Mouse (Mus musculus): ENCODE measurements at regions not wholly inside any gene's neighbourhood (a gene's known extent, or its start where the extent isn't known, plus 50 kb on each side); places are given as distances from the start of the nearest gene placed in this dataset.

DNA sequence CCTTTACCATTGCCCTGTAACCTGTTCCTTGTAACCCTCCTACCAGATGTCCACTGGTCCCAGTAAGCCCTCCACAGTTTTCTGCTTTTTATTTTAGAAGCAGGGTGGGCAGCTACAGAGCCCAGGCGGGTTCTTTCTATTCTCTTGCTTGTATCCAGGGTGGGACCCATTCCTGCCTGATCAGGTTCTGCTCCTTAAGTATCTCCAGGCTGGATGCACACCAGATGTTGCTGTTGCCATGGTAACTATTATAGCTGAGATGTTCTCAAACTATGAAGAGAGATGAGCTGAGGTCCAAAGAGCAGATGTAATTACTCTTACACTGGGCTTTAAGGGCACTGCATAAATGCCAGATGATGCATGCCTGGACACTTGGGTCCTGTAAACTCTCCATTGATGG lies 335.3 kb upstream of the Kazn start:
- DNase-seq (ENCODE audit: low read depth, low spot score): peak; percentile 10

DNA sequence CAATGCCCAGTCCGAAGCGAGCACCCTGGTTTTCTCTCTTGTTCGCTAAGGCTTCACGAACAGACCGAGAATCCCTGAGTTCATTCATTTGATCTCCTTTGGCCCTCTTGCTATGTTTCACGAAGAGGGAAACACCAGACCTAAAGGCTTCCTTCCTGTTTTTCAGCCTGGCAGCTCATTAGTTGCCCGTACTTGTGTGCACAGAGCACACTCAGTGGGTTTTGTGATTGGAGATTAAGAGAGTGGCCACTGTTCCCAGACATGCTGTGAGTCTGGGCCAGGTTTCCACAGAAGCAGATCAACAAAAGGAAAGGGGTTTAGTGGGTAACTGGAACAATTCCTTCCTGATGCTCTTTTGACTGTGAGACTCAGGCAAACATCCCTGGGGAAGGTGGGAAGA lies 331.5 kb upstream of the Kazn start:
- no peak for DNase-seq (ENCODE audit: low read depth, low spot score)

DNA sequence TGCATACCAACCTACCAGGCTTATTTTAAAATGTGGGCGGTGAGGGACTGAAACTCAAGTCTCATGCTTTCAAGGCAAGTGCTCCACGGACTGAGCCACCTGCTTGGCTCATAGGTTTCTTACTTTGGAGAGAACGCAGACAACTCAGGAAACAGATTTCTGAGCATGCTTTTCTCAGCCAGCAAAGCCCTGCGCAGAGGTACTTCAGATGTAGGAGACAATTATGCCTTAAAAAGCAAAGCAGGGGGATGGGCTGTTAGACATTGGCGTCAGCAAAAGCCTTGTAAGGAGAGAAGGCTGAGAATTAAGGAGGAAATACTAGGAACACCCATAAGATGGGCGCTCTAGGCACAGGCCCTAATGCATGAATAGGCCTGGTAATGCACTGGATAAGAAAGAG lies 329.4 kb upstream of the Kazn start:
- no peak for DNase-seq (ENCODE audit: low read depth, low spot score)

DNA sequence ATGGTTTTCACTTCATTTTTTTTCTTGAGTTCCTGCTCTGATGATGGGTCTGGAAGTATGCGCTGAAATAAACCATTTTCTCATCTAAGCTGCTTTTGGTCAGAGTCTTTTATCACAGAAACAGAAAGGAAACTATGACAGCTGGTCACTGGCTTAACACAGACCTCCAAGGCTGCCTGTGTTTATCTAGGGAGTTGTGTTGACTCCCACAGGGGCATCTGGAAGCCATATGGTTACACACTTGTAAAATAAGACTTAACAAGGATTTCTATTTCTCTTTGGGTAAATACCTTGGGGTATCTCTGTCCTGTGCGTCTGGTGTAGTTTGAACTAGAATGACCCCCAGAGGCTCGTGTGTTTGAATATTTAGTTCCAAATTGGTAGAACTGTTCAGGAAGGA lies 315.5 kb upstream of the Kazn start:
- no peak for DNase-seq (ENCODE audit: low read depth, low spot score)

DNA sequence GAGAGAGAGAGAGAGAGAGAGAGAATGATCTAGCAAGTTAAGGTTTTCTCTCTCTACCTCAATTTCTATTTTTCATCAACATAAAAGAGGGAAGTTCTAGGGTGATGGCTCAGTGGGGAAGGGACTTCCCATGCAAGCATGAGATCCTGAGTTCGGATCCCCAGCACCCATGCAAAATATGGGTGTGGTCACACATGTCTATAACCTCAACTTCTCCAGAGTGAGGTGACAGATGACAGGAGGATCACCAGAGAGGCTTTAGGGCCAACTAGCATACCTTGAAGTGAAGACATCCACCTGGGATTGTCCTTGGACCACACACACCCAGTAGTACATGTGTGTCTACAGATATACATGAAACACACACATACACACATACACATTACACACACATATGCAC lies 306.7 kb upstream of the Kazn start:
- no peak for DNase-seq (ENCODE audit: low read depth, low spot score)

DNA sequence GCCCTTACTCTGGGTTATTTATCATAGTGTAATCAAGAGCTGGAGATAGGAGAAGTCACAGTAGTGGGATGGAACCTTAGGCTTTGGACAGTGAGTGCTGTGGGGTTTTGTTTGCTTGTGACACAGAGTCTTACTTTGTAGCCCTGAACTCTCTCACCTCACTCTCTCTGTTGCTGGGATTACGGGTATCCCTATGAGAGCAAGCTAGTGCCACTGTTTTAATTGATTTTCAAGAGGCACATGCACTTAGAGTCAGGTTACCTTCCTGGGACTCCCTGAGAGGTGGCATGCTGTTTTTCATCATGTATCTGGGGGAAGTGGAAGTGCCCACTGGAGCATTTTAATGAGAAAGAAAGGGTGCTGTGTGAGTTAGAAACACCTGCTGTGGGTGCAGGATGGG lies 306.0 kb upstream of the Kazn start:
- no peak for DNase-seq (ENCODE audit: low read depth, low spot score)

DNA sequence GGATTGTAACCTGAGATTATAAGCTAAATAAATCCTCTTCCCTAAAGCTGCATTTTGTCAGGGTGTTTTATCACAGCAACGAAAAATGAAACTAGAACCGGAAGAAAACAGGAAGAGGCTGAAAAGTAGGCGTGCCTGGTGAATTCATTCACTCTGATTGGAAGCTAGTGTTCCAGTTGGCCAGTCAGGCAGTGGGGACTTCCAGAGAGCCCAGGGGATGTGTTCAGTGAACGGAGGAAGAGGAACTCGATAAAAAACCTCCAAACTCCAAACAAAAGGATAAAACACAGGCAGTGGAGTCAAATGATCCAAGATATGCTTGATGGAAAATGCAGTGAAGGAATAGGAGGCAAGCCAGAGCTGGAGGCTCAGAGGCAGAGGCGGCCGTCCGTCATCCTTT lies 305.5 kb upstream of the Kazn start:
- no peak for DNase-seq (ENCODE audit: low read depth, low spot score)

DNA sequence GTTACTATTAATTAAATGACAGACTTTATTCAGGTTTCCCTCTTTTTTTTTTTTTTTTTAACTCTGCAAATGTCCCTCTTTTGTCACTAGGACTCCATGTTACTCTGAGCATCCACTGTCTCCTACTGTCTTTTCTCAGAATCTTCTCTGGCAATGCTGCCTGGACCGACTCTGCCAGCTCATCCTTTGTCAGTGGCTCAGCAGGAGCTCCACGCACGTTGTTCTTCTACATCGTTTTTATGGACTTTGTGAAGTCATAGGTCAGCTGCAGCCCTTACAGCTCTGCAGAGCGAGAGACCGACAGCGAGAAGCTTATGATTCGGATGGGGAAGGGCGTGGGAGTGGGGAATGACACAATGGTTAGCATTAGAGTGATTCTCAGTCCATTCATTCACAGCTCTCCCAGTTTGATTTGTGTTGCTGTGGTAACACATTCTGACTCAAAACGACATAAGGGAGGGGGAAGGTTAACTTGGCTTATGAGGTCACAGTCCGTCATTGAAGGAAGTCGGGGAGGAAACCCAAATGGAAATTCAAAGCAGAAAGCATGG lies 300.1 kb upstream of the Kazn start:
- DNase-seq (ENCODE audit: low read depth, low spot score): no peak

DNA sequence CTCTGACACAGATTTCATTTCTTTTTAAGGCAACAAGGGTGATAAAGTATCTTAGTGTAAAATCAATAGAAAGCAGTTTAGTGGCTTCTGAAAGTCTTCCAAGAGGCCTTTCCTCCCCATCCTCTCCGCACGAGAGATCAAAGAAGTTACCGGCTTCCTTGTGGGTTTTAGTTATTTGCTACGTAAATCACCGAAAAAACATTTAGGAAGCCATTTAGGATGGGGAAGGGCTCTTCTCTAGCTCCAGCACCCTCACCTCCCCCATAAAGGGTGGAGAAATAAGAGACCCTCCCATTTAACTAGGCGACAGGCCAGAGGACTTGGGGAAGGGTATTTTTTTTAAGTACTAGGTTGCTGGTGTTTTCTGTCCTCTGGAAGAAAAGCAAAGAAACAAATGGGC lies 287.9 kb upstream of the Kazn start:
- no peak for DNase-seq (ENCODE audit: low read depth, low spot score)

DNA sequence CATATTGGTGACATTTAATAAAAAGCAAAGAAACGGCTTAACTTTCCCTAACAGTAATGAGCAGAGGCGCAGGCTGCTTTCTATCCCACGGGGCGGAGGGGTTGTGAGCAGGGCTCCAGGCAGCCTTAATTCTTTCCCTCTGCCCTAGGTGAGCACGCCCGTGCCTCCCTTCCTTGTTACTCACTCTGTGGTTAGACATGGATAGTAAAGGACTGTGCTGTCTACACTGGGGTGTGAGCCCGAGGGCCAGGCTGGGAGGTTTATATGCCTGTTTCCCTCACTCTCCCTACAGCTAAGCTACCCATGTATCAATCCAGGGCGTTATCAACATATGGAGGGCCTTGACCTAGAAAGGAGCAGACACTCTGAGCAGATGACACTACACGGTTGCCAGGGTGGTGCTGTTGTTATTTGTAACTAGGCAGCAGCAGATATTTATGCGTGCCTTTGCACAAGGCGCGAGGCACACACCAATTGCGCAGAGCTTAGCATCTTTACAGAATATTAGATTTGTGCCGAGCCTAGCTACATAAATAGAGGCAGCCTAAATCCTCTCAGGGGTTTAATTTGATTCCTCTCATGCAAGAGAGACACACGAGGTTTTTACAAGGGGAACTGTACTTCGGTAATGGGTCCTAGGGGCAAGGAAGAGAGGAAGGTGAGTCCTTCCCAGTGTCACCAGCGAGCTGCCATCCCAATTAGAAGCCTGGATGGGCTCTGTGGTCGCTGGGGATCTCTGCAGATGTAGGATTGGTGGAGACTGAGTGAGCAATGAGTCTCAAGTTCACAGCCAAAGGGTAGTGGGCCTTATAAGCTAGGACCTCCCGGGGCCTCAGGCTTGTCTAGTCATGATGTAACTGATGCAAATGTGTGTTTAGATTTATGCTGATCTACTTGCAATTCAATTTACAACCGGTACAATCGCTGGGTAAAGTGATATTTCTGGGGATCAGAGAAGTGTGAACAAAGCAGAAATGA lies 278.6 kb upstream of the Kazn start:
- DNase-seq (ENCODE audit: low read depth, low spot score): no peak

DNA sequence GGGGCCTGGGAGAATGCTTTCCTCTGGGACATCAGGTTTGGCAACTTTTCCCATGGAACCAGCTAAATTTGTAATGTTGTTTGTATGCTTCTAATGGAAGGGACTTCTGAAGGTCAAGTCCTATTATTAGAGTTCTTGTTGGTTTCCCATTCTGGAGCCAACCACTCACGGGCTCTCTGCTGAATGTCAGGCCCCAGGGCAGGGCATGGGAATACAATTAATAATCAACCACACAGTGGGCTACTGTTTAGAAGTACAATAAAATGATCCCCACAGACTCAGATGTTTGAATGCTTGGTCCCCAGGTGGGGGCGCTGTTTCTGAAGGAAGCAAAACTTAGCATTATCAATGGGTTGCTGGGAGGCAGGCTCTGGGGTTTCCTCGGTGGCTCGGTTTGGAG lies 275.6 kb upstream of the Kazn start:
- DNase-seq (ENCODE audit: low read depth, low spot score): peak; percentile 6

DNA sequence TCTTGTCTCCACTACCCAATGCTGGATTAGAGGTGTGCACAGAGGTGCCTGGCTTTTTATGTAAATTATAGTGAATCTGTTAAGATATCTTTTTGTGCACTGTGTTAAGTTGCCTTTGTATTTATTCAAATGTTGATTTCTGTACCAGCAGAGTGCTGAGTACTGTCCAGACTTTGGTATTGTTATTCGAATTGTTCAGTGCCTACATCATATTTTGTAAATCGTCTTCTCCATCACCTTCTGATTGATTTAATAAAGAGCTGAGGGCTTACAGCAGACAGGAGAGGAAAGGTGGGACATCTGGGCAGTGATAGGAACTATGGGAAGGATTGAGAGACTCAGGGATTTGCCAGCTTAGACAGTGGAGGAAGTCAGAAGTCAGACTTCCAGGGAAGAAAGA lies 270.2 kb upstream of the Kazn start:
- peak; percentile 12 for DNase-seq (ENCODE audit: low read depth, low spot score)

DNA sequence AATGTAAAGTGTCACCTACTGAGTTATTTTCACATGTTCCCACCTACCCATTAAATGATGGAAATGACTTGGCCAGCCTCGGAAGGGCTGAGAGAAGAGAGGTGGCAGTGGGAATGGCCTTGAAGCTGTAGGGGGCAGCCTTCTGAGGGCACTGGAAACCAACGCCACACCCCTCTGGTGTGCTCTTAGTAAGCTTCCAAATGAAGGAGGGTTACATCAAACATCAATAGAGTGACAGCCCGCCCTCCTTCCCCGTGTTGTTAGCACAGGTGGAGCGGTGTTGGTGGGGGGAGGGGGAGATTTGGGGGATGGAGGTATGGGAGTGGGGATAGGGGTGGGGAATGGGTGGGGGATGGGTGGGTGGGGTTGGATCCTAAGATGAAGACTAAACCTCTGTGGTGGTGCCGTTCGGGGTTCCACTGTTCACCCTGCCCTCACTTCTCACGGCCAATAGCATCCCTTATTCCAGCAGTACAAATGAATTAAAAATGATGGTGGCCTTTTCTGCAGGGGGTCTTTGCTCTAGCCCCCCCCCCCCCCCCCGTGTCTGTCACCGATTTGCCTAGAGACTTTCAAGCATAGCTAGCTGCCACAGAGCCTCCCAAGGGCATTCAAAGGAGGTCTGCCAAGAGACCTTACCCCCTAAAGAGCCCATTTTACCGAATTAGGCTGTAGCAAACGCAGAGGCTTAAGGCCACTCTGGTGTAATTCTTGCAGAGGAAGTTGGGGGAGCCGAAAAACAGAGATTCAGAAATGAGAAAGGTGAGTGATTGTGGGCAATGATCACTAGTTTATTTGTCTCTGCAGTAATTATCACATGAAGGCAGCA lies 267.4 kb upstream of the Kazn start:
- peak; percentile 28 for DNase-seq (ENCODE audit: low read depth, low spot score)

DNA sequence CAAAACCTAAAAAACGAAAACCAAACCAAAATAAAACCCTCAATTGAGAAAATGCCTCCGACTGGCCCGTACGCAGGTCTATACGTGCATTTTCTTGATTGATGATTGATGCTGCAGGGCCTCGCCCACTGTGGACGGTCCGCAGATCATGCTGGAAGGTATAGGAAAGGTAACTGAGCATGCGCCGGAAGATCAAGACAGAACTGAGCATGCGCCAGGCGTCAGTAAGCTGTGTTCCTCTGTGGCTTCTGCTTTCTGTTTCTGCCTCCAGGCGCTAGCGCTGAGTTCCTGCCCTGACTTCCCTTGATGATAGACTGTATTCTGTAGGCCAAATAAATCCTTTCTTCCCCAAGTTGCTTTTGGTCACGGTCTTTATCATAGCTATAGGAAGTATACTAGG lies 264.6 kb upstream of the Kazn start:
- DNase-seq (ENCODE audit: low read depth, low spot score): peak; percentile 12

DNA sequence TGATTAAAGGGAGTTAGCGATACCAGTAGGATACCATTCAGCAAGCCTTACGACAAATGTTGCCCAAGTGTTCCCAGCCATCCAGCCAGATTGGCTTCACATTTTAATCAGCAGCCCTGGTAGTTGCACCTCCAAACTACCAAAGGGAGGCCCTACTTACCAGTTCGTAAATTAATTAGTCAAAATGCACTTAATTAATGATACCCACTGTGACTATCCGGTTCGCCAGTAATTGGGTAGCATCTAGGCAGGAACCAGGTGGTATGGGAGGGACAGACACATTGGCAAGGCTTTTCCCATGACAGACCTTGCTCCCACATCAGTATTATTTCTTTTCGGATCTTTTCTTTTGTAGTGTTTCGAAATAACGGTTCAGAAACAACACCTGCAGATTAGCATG lies 262.0 kb upstream of the Kazn start:
- DNase-seq (ENCODE audit: low read depth, low spot score): no peak

DNA sequence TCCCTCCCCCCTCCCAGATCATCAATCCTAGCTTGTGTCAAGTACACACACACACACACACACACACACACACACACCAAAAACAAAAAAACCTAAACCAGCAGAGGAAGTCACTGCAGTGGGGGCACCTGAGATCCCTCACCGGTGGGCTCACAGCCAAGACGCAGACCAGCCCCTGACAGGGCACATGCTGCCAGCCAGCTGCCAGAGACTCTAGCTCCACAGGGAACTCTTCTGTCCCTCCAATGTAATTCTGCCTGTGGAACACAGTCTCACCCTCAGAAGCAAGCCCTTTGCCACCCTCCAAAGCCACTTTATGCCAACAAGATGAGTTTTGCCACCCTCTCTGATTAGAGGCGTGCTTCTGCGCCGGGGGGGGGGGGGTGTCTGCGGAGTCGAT lies 261.3 kb upstream of the Kazn start:
- no peak for DNase-seq (ENCODE audit: low read depth, low spot score)

DNA sequence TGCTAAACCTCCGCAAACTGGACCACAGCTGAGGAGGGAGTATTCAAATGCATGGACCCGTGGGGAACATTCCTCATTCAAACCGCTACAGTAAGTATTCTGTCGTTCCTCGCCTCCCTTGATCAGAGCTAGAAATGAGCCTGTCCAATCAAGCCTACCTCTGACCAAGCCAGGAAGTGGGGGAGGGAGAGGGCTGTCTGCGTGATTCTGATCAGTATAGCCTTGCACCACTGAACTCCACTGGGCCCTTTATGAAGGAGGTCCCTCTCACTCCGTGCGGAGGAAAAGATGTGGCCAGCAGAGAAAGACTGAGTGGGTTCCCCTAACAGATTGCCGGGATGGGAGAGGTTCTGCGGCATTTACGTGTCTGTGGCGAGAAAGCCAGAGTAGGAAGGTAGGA lies 257.4 kb upstream of the Kazn start:
- DNase-seq (ENCODE audit: low read depth, low spot score): peak; percentile 25

DNA sequence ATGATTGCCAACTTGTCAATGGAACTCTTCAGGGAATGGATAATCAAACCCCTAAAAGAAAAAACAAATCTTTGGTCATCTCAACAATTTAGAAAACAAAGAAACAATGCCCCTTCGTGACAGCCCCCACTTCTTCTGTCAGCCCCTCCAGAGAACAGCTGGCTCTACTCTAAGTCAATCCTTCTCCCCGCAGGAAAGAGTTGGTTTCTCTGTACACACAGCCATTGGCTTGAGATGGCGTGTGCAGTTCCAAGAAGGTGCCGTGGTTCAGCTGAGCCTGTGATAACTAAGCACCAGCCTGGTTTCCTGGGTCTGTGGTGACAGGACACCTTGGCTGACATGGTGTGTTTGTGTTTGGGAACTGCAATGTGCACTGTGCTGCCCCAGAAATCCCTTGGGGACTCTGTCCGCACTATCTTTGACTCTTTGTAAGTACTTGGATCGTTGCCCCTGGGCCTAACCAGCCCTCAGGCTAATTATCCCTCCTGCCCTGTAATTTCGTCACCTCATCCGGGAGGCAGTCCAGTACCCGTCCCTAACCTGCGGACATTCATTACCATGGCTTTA lies 253.8 kb upstream of the Kazn start:
- DNase-seq (ENCODE audit: low read depth, low spot score): no peak

DNA sequence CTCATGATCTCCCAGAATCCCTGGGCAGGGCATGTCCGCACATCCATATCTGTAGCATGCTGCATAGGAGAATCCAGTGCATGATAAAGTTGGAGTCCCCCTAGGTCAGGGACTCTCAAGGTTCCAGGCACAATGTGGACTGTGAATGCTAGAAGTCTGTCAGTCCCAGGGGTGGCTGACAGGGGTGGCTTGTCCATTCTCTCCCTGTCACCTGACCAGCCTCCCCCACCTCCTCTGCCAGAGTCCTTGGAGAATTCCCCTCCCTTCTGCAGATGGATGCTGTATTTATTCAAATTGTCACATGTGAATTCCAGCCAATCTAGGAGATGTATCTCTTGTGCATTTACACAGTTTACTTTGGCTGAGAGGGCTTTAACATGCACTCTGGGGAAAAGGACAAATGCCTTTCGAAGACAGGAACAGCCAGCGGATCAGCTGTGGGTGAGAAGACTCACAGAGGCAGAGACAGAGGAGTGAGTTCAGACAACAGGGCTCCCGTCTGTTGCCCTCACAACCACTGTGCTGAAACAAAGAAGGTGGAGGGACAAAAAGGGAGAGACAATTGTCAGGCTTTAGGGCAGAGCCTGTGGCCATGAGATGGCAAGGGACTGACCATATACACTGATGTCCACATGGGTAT lies 246.7 kb upstream of the Kazn start:
- no peak for DNase-seq (ENCODE audit: low read depth, low spot score)

DNA sequence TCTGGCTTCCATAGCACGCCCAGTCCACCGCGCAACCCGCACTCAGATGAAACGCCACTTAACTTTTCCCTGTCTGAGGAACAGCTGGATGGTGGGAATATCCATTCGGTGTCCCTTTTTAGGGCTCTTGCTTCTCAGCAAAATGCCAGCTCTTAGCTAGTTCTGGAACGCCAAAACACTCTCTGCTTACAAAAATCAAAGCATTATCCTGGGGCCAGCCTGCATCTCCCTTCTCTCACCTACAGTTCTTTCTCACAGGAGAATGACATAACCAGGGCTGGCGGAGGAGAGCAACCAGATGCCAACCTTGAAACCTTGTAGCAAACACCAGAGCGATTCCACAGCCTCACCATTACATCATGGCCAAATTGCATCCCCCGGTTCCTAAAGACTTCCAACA lies 236.4 kb upstream of the Kazn start:
- DNase-seq (ENCODE audit: low read depth, low spot score): no peak

DNA sequence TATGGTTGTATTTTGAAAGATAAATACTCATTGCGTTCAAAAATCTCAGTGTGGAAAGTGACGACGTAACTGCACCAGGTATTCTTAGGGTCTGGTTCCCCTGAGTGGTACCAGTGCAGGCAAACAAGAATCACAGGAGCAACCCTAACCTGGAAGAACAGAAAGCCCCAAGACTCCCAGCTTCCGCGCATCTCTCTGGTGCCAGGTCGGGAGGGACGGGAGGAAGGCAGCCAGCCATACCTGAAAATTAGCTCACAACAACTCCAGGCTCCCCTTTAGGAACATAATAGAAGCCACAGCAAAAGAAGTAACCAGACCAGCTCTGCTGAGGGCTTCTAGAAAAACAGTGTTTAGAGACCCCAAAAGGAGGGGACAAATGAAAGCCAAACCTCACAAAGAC lies 235.4 kb upstream of the Kazn start:
- DNase-seq (ENCODE audit: low read depth, low spot score): no peak

DNA sequence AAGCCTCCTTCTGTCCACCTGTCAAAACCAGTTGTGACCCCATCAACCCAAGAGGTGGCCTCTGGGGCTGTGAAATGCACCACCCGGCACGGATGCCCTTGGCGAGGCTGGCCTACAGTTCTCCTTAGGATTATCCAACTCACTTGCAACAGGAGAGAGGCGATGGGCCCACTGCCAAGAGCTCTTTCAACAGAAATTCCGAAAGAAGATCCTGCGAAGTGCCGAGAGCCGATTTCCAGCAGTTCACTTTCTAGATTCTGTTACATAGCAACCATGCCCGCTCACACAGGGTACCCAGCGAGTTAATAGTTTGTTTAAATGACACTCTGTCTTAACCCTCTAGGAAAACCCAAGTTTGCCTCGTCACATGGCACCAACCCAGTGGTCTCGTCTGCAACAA lies 234.8 kb upstream of the Kazn start:
- DNase-seq (ENCODE audit: low read depth, low spot score): no peak
